Mouse (Mus musculus): Measurements from ENCODE around the gene Scn10a.

- TF ChIP-seq CTCF (IDR thresholded peaks at IDR 0.05; ENCODE audit: borderline replicate concordance, insufficient read depth, low read depth, low read length) (no peak), POLR2A (IDR thresholded peaks at IDR 0.05; ENCODE audit: borderline replicate concordance, insufficient read depth, low read length) (no peak)
Measured at GRCm38 (mm10) chr9:119653758-119654157, 65.4 kb downstream of the Scn10a start.

Data from cerebellum, adult 2 months (tissue).